In genomic region chrX:104200388-104200735, GRCm38 (mm10) we compare ENCODE assay signal across 8 mouse cellular contexts. TPM values are rescaled to one million over a fixed set of nuclear protein-coding genes. Genes with fewer than 3 reads are reported as not detected.
DNase-seq lines count a peak whose midpoint lies in the region; ATAC-seq and TF ChIP-seq lines count a peak whose summit lies in the region.

No protein-coding gene starts in this region.

- peak overlapping the region; percentile 68 for H3K4me2 ChIP-seq in embryonic facial prominence, embryonic 15.5 days (replicated peaks)
- peak overlapping the region; percentile 64 for H3K4me2 ChIP-seq in limb, embryonic 15.5 days

- no peaks in the 10 kb centered on the region for H3K27me3 ChIP-seq in E14TG2a.4 (ENCODE audit: insufficient read depth, low read length)
- peaks cover 23% of the 10 kb centered on the region for H3K27me3 ChIP-seq in embryonic facial prominence, embryonic 15.5 days
- peaks cover 35% of the 10 kb centered on the region for H3K27me3 ChIP-seq in limb, embryonic 15.5 days

- H3K36me3 ChIP-seq in E14TG2a.4 (ENCODE audit: insufficient read depth, low read length), result no peaks in the 10 kb centered on the region
- H3K36me3 ChIP-seq in embryonic facial prominence, embryonic 15.5 days, result no peaks in the 10 kb centered on the region
- H3K36me3 ChIP-seq in limb, embryonic 15.5 days, result no peaks in the 10 kb centered on the region

- peak; percentile 76 for ATAC-seq in embryonic facial prominence, embryonic 15.5 days (ENCODE audit: insufficient number of reproducible peaks, low FRiP score, low TSS enrichment, low read depth)
- peak; percentile 63 for ATAC-seq in limb, embryonic 15.5 days (ENCODE audit: insufficient number of reproducible peaks, low FRiP score, low TSS enrichment, low read depth)

- DNase-seq in adrenal gland, postnatal 10 days, result peak; percentile 44
- no peak for DNase-seq in adrenal gland, adult 8-10 months
- peak; percentile 6 for DNase-seq in induced T-regulatory cell, adult 2 months (ENCODE audit: low read depth)
- peak; percentile 26 for DNase-seq in retina, embryonic 14.5 days (ENCODE audit: low spot score)
- DNase-seq in spleen, postnatal 36 days (ENCODE audit: low spot score in 2 of 2), result no peak

- TF ChIP-seq CTCF in E14TG2a.4 (conservative IDR thresholded peaks at IDR 0.05; ENCODE audit: low read length), result no peak

- H3K9me3 ChIP-seq in E14TG2a.4 (ENCODE audit: low read length), result no peaks in the 10 kb centered on the region
- H3K9me3 ChIP-seq in embryonic facial prominence, embryonic 15.5 days (replicated peaks), result no peaks in the 10 kb centered on the region
- no peaks in the 10 kb centered on the region for H3K9me3 ChIP-seq in limb, embryonic 15.5 days

- H3K9ac ChIP-seq in embryonic facial prominence, embryonic 15.5 days, result peak overlapping the region; percentile 37
- peak overlapping the region; percentile 37 for H3K9ac ChIP-seq in limb, embryonic 15.5 days

- 21% methylated on average over 29 of the region's 37 CpGs for WGBS in embryonic facial prominence, embryonic 15.5 days
- 36% methylated on average over 16 of the region's 37 CpGs for WGBS in limb, embryonic 15.5 days

- H3K4me3 ChIP-seq in E14TG2a.4 (replicated peaks; ENCODE audit: low read length), result peak overlapping the region; percentile 84
- H3K4me3 ChIP-seq in embryonic facial prominence, embryonic 15.5 days (replicated peaks), result peak overlapping the region; percentile 53
- H3K4me3 ChIP-seq in limb, embryonic 15.5 days, result peak overlapping the region; percentile 55

- peak overlapping the region; percentile 69 for H3K27ac ChIP-seq in embryonic facial prominence, embryonic 15.5 days (replicated peaks)
- peak overlapping the region; percentile 78 for H3K27ac ChIP-seq in limb, embryonic 15.5 days

- peaks cover 32% of the 10 kb centered on the region for H3K4me1 ChIP-seq in E14TG2a.4 (replicated peaks; ENCODE audit: low read depth, low read length)
- no peaks in the 10 kb centered on the region for H3K4me1 ChIP-seq in embryonic facial prominence, embryonic 15.5 days
- H3K4me1 ChIP-seq in limb, embryonic 15.5 days, result no peaks in the 10 kb centered on the region

RNA-seq across cellular contexts. Expression of gene Nexmif, which starts 0.6 kb away (rescaled TPM):
- 10 to 100 TPM in 1 of 2 experiments, 1 to 10 TPM in 1; 7.9 to 11.8 TPM for total RNA-seq in adrenal gland, postnatal 10 days (2021)
- 10 to 100 TPM; 12.0 to 16.8 (median 13.1) TPM for total RNA-seq in adrenal gland, adult 8-10 months (2022)
- polyA plus RNA-seq in embryonic facial prominence, embryonic 15.5 days (2015; fragmentation: Nextera tagmentation; extraction: Ambion mirVana), result 2.4 and 3.1 TPM in 2 replicates
- 2.7 and 3.3 TPM in 2 replicates for polyA plus RNA-seq in limb, embryonic 15.5 days (2015; fragmentation: Nextera tagmentation; extraction: Ambion mirVana)

Comparison
In these comparisons a context has a peak if more than half of its experiments do, and no peak if none do; other contexts are left out.
1. DNase-seq: peak in adrenal gland, postnatal 10 days (single experiment), induced T-regulatory cell, adult 2 months (single experiment) and retina, embryonic 14.5 days (single experiment); none in adrenal gland, adult 8-10 months (single experiment) and spleen, postnatal 36 days (0 of 2).
2. Peak in every context shown above with its lines, with median percentiles within 50 percentile points of each other: H3K4me3 ChIP-seq.